Mouse (Mus musculus) cortical plate, adult 2 months (tissue): ENCODE data around the gene Oard1. TPM values are rescaled to one million over a fixed set of nuclear protein-coding genes. Genes with fewer than 3 reads are reported as not detected.

Experiments used
- H3K27ac ChIP-seq: fragments of 200-500 bp; 2 replicates; pipeline ENCODE4 v1.5.1; 2012; ENCODE audit warnings: low read length, control low read depth, inconsistent platforms; ENCODE audit not compliant: insufficient read depth
- H3K4me1 ChIP-seq: fragments of 200-500 bp; 2 replicates; pipeline ENCODE4 v1.6.1; 2011; ENCODE audit warnings: low read length; ENCODE audit not compliant: control insufficient read depth, insufficient read depth
- H3K4me3 ChIP-seq: fragments of 200-500 bp; 2 replicates; pipeline ENCODE4 v1.5.1; 2011; ENCODE audit warnings: mild to moderate bottlenecking, low read length, control low read depth; ENCODE audit not compliant: insufficient read depth
- CTCF ChIP-seq: fragments of 200-500 bp; IDR thresholded peaks from 2 replicates; pipeline ENCODE4 v1.5.1; 2011; ENCODE audit warnings: mild to moderate bottlenecking, control low read depth, low read length; ENCODE audit not compliant: insufficient read depth; ENCODE audit errors: extremely low read depth
- POLR2A ChIP-seq: fragments of 200-500 bp; IDR thresholded peaks from 2 replicates; pipeline ENCODE4 v1.6.1; 2011; ENCODE audit warnings: mild to moderate bottlenecking, low read length, control low read depth; ENCODE audit not compliant: insufficient read depth; ENCODE audit errors: extremely low read depth
- polyA plus RNA-seq: library from polyadenylated mRNA; depleted of rRNA; stranded (reverse); fragments of >200 nt; gene quantifications from 2 replicates; pipeline ENCODE4 v1.2.3, GENCODE M21; 2012; rRNA removed

Oard1 gene
- polyA plus RNA-seq, 1 experiment = 21.7 TPM

DNA sequence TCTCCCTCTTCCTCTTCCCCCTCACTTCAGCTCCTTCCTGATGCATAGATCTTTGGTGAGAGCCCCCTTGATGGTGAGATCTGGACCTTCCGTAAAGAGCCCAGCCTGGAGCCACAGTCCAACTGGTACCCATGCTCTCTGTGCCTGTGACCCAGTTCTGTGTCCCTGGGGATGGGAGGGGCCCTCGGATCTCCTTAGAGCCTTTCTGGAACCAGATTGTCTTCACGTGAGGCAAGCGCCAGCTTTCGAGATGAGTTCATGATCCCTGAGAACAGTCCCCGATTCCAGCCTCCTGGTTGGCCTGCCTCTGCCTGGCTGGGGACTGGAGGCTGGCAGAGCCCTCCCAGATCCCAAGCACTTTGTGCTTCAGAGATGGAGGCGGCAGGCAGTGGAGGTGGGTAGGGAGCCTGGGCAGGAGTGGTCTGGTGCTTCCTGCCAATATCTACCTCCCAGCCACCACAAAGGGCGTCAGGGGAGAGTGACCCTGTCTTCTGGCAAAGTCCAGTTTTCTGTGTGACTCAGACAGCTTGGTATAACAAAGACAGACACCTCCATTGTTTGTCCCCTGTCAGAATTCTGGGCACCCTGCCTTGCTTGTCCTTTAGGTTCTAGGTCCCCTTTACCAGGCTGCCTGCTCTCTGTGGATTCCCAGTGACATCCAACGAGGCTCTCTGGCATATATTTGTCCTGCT, 42.1 kb downstream of the Oard1 start:
- Histone ChIP-seq H3K27ac (no peak overlapping the region), H3K4me3 (no peak overlapping the region), H3K4me1 (no peaks in the 10 kb centered on the region)
- no peak for TF ChIP-seq CTCF

GRCm38 (mm10) chr17:48453489-48453888, 43.7 kb downstream of the Oard1 start:
- TF ChIP-seq CTCF = no peak
- no peak for TF ChIP-seq POLR2A
- Histone ChIP-seq H3K4me1 (no peaks in the 10 kb centered on the region), H3K4me3 (no peak overlapping the region), H3K27ac (no peak overlapping the region)

DNA sequence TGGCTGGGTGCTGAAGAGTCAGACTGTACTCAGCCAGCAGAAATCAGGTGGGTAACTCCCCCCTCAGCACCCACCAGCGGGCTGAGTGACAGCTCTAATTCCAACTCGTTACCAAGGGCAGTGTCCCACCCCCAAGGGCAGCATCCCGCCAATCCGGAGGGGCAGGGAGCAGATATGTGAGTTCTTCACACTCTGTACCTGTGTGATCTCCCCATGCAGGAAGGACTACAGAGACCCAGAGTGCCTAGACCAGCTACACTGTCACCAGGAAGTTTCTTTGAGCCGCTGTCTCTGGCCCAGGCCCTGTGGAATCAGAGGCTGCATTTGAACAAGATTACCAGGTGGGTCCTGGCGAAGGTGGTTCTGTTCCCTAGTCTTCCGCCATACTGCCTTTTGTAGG, 44.4 kb downstream of the Oard1 start:
- H3K4me3 ChIP-seq = no peak overlapping the region
- TF ChIP-seq POLR2A (no peak), CTCF (no peak)
- H3K27ac ChIP-seq = no peak overlapping the region
- no peaks in the 10 kb centered on the region for H3K4me1 ChIP-seq

DNA sequence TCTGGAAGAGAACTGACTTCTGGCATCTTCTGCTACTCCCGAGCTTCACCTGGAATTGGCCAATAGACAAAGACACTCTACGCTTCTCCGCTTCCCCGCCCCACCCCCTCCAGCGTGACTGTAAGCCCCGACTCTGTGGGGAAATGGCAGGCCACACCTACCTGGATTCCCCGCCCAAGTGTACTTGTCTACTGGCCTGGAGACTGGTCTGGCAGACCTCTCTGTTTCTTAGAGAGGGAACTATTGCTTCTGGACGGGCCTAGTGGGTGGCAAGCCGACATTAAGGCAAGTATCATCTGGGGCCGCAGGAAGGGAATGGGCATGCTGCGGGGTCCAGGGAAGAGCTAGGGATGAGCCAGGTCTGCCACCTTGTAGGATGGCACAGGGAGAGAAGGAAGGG, 44.9 kb downstream of the Oard1 start, which contains the start of gene Unc5cl:
Gene Unc5cl (plus strand): TSS at position 214 of the 400 bp plus-strand sequence.
- no peak within 1 kb of the TSS for H3K4me3 ChIP-seq
- H3K4me1 ChIP-seq = no peaks in the 10 kb centered on the region
- no peak within 1 kb of the TSS for H3K27ac ChIP-seq
- TF ChIP-seq CTCF (no peak), POLR2A (no peak)

DNA sequence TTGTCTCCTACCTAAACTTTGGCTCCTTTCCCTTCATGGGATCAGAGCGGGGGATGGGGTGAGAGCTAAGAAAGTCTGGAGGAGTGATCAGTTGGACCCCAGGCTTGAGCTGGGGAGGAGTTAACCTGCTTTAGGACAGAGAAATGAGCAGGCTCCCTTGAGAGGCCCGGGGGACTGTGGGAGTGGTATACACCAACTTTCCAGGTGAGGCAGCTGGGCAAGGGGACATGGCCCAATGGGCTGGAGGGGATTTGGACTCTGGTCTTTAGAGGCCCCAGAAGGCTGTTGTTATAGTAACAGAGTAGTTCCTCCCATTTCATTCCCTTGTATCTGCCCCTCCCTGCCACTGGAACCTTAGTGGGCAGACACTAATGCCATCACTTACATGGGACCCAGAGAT, 46.1 kb downstream of the Oard1 start:
- H3K27ac ChIP-seq = no peak overlapping the region
- TF ChIP-seq POLR2A = no peak
- no peak for TF ChIP-seq CTCF
- no peaks in the 10 kb centered on the region for H3K4me1 ChIP-seq
- H3K4me3 ChIP-seq = no peak overlapping the region

DNA sequence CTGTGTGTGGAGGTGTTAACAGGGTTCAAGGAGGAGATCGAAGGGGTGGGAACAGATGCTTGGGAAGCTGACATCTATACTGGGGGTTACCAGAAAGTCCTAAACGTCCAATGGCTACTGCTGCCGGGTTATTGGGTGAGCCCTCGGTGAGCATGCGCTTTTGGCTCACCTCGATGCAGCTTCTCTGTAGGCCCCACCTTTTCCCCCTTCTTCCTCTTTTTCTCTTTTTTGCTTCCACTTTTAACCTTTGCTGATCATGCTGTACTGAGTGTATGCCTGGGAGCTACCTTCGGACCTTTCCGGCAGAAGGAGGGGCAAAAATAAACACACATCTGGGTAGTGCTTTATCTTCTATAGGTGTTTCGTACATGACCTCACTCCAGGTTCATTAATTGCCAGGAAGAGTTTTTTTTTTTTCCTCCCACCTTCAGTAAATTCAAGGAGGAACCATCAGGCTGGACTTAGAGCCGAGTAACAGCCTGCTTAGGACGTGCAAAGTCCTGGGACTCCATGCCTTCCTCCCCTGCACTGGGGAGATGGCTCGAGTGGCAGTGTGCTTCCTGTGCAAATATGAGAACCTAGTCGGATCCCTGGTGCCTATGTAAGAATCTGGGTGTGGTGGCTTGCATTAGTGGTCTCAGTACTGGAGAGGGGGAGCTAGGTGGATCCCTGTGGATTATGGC, 48.3 kb downstream of the Oard1 start:
- no peak for TF ChIP-seq POLR2A
- no peak for TF ChIP-seq CTCF
- Histone ChIP-seq H3K4me1 (no peaks in the 10 kb centered on the region), H3K4me3 (no peak overlapping the region), H3K27ac (no peak overlapping the region)

DNA sequence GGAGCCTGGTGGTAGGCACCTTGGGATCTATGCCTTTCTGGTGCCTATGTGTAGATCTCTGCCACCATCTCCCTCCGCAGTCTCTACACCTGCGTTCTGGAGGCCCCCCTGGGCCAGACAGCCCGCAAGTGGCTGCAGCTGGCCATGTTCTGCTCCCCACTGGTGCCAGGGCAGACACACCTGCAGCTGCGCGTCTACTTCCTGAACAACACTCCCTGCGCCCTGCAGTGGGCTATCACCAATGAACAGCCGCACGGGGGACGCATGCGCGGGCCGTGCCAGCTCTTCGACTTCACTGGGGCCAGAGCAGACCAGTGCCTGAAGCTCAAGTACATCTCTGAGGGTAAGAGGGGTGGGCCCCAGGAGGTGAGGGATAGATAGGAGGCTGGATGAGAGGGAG, 52.3 kb downstream of the Oard1 start:
- Histone ChIP-seq H3K27ac (no peak overlapping the region), H3K4me3 (no peak overlapping the region), H3K4me1 (no peaks in the 10 kb centered on the region)
- TF ChIP-seq POLR2A = no peak
- no peak for TF ChIP-seq CTCF

GRCm38 (mm10) chr17:48463391-48463790, 53.6 kb downstream of the Oard1 start:
- Histone ChIP-seq H3K27ac (no peak overlapping the region), H3K4me3 (no peak overlapping the region), H3K4me1 (no peaks in the 10 kb centered on the region)
- TF ChIP-seq POLR2A (no peak), CTCF (no peak)

Other genes starting within 250 kb of the Oard1 start
- gene A530064D06Rik, start 242.7 kb upstream of the Oard1 start, polyA plus RNA-seq = not detected in 2 replicates
- 0.04 TPM in 1 of 2 replicates, not detected in the other for gene Trem1, start 177.2 kb upstream of the Oard1 start, polyA plus RNA-seq
- gene Trem3, start 162.2 kb upstream of the Oard1 start, polyA plus RNA-seq = 0.30 and 0.38 TPM in 2 replicates
- gene Treml4, start 145.7 kb upstream of the Oard1 start, polyA plus RNA-seq = 0.38 and 0.55 TPM in 2 replicates
- 0.30 and 0.31 TPM in 2 replicates for gene Treml2, start 110.5 kb upstream of the Oard1 start, polyA plus RNA-seq
- gene B430306N03Rik, start 93.9 kb upstream of the Oard1 start, polyA plus RNA-seq = 0.08 and 0.17 TPM in 2 replicates
- 40.0 and 40.5 TPM in 2 replicates for gene Trem2, start 63.6 kb upstream of the Oard1 start, polyA plus RNA-seq
- gene Treml1, start 50.1 kb upstream of the Oard1 start, polyA plus RNA-seq = 0.11 and 0.38 TPM in 2 replicates
- gene Nfya, start 108 bp upstream of the Oard1 start, polyA plus RNA-seq = 26.1 and 26.5 TPM in 2 replicates
- 0.09 and 0.13 TPM in 2 replicates for gene Apobec2, start 22.9 kb downstream of the Oard1 start, polyA plus RNA-seq
- 0.29 TPM in 1 of 2 replicates, not detected in the other for gene Tspo2, start 41.5 kb downstream of the Oard1 start, polyA plus RNA-seq
- gene Unc5cl, start 44.9 kb downstream of the Oard1 start, polyA plus RNA-seq = 0.21 and 0.23 TPM in 2 replicates